Mouse (Mus musculus) urinary bladder, adult 18-20 months (tissue): ENCODE measurements around the gene Drc3.
"Not testable (repeated sequence)": the region's sequence is repeated elsewhere in the genome, so short reads cannot be mapped to it uniquely, and the experiment has no call there.

Experiments
- DNase-seq, 2 experiments: peaks; one replicate each; pipeline ENCODE4 v3.0.0; 2022; ENCODE audit warnings: low spot score in 2 of 2, mixed read lengths in 2 of 2

Gene Drc3

GRCm38 (mm10) chr11:60391346-60391745 lies 38.2 kb downstream of the Drc3 start:
- no peak for DNase-seq

GRCm38 (mm10) chr11:60396546-60396945 lies 43.4 kb downstream of the Drc3 start:
- DNase-seq = no peak

DNA sequence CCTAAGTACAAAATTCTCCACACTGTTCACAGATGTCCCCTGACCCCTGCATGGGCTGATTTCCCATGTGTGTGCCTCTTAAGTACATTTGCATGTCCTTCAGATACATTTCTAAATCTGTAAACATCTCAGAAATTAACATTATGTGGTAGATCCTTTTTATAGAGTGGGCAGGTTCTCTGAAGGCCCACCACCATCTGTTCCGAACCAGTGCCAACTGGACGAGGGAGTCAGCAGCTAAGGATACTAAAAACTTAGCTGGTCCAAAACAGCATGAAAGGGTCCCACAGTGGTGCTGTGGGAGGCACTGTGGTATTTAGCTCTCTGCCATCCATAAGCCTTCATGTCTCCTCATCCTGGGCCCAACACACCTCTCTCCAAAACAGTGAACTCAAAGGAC lies 44.0 kb downstream of the Drc3 start:
- DNase-seq = no peak

DNA sequence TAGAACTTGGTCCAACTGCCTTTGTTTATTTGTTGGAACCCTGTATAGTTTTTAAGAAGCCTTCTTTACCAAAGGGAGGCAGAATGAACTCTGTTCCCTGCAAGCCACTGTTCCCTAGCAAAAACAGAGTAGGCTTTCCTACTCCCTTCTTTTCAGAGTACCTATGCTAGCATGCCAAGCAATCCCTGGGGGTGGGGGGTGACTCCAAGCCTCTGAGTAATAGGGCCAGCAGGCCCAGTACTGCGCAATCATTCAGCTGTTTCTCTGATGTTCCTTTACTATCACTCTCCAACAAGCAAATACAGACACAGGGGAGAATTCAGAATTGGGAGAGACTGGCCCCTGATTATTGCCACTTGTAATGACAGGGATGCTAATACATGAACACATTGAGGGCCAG lies 53.5 kb downstream of the Drc3 start:
- no peak for DNase-seq

DNA sequence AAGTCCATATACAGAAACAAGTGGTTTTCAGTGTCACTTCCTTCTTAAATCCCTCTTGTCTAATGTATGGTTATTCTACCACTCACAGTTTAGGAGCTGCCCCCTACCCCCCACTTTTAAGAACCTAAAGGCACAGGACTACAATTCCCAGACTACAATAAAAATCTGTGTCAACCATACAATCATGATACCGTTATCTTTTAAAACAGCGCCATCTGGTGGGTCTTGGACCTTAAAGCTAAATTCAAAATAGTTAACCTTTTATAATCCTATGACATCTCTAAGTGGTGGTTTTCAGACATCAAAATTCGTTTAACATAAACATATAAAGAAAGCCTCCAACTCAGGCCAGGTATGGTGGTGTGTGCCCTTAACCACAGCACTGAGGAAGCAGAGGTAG lies 59.0 kb downstream of the Drc3 start:
- DNase-seq = peak; percentile 26 to 28

DNA sequence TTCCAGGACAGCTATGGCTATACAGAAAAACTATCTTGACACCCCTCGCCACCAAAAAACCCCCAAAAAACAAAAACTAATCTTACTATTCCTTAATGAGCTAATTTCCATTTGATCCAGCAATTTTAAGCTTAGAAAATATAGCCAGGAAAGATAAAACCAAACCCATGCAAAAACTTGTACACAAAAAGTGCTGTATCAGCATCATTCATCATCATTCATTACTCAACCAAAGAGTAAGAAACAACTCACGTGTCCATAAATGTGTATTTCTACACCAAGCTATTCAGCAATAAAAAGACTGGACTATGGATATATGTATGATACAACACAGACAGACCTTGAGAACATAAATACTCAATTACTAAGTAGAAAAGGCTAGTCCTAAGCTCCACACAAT lies 59.8 kb downstream of the Drc3 start:
- DNase-seq = no peak

DNA sequence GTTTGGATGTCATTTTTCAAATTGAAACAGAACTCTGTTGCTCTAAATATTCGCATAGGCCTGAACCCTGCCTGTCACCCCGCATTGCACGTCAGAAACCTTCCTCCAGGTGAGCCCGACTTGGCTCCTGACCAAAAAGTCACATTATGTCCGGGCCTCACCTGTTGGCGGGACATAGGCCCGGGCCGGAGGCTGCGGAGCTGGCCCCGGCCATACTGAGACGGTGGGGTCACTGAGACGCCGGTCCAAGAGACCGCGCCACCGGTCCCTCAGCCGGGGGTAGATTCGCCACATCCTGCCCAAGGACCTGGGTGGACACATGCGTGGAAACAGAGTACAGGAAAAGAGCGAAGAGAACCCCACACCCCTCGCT lies 63.4 kb downstream of the Drc3 start:
- DNase-seq = no peak

DNA sequence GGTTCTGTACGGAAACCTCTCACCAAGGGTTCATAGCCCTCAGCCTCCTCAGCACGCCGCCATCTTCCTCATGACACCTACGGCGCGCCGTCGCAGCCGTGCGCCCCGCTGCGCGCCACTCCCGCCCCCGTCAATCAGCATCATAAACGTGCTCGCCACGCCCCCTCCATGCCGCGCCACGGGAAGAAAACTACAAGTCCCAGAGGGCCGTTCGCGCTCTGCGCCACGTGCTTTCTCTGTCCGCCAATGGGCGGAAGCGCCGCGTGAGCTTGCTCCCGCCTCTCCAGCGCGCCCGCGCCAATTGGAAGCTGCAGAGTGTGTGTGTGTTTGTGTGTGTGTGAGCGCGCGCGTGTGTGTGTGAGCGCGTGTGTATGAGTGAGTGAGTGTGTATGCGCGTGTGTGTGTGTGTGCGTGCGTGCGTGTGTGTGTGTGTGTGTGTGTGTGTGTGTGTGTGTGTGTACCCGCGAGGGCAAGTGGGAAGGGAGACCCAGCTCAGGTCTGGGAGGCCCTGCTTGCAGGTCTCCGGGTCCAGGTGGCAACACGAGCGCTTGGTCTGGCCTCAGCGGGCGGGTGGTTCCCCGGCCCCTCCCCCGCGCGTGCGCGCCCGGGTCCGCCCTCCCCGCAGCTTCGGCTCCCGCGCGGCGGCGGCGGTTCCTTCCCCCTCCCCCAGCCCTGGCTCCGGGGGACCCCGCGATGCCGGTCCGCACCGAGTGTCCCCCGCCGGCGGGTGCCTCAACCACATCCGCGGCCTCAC lies 64.0 kb downstream of the Drc3 start, which contains the start of gene Gid4:
Gid4 (plus strand) TSS at position 183 of the 754 bp plus-strand sequence.
- peak; percentile 97 to 98 for DNase-seq

- DNase-seq = peak in 1 of 2 experiments; percentile 4
These were observed 64.8 kb downstream of the Drc3 start, which contains the start of gene Atpaf2 for GRCm38 (mm10) chr11:60417717-60418472. TSS of gene Atpaf2 (minus strand) at chr11:60418457.

GRCm38 (mm10) chr11:60418473-60418803 lies 65.3 kb downstream of the Drc3 start:
- DNase-seq = no peak

DNA sequence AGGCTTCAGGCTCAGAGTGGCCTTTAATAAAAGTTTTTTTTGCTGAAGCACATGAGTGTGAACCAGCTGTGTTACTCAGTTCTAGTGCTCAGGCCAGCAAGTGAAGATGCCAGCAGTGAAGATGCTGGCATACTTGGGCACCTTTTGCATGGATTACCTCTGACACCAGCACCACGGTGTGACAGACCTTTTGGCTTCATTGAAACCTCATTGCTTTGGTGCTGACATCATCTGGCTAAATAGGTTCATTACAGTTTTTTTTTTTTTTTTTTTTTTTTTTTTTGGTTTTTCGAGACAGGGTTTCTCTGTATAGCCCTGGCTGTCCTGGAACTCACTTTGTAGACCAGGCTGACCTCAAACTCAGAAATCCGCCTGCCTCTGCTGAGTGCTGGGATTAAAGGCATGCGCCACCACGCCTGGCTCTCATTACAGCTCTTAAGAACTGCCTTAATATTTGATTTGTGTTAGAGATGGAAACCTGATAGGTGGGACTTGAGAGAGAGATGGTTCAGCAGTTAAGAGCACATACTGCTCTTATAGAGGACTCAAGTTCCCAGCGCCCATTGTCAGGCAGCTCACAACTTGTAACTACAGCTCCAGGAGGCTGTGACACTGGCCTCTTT lies 69.0 kb downstream of the Drc3 start:
- no peak for DNase-seq

DNA sequence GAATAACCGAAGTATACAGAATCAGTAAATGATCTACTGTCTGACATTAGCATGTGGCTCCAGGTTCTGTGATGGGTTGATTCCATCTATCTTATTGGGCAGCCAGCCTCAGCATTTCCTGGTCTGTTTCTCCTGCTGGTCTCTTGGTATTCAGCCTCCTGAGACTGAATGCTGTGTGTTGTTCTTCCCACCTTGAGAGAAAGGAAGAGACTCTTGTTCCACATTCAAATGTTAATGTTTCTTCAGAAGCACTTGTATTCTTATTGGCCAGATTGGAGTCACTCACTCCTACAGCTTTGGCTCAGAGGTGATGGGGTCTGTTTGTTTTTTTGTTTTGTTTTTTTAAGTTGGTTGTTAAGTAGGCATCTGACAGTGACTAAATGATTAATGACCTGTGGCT lies 69.9 kb downstream of the Drc3 start:
- no peak for DNase-seq

GRCm38 (mm10) chr11:60426417-60426816 lies 73.3 kb downstream of the Drc3 start:
- no peak for DNase-seq

- no peak for DNase-seq
These were observed 74.5 kb downstream of the Drc3 start for GRCm38 (mm10) chr11:60427628-60428027.

- no peak for DNase-seq
These were observed 80.4 kb downstream of the Drc3 start for GRCm38 (mm10) chr11:60433501-60433900.

DNA sequence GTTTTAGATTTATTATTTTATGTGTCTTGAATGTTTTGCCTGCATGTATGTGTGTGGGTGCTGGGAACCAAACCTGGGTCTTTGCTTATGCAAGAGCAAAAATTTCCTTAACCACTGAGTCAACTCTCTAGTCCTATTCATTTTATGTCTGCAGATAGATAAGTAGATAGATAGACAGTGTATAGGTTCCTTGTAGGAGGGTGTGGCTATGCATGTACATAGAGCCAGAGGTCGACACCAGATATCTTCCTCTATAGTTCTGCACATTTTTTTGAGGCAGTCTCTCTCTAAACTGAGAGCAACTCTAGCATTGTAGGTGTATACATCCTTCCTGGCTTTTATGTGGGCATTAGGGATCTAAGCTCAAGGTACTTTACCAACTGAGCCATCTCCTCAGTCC lies 82.0 kb downstream of the Drc3 start:
- no peak for DNase-seq

DNA sequence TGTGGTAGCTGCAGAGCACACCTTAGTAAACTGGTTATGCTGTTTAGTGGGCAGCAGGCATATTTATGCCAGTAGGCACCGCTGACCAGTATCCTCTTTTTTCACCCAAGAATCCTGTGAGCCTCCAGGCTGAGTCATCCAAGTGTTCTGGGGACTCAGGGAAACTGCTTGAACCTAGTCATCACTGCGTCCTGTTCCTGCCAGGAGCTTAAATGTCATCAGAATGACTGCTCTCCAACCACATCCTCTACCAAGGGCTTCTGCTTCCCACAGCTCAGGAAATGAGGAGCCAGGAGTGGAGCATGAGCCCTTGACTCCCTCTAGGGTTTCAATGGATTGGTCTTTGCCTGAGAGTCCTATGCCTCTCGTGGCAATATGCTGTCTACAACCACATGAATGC lies 83.5 kb downstream of the Drc3 start:
- DNase-seq = no peak

- not testable (repeated sequence) for DNase-seq
These were observed 86.5 kb downstream of the Drc3 start for GRCm38 (mm10) chr11:60439621-60440020.

GRCm38 (mm10) chr11:60440176-60440575 lies 87.0 kb downstream of the Drc3 start:
- DNase-seq = no peak

DNA sequence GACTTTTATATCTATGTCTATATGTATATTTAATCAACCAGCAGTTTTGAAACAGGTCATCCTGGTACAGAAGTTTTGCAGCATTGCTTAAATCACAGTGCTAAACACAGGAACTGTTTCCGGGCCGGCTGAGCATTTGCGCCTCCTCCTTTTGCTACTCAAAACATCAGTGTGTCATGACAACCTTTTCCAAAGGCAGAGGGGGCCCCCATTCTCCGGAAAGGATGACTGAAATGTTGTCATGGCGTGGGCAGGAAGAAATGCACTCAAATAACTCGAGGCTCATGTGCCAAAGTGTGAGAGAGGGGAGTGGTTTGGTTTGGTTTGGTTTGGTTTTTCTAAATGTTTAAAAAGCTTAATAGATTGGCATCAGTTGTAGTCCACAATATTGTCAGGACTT lies 89.8 kb downstream of the Drc3 start:
- DNase-seq = no peak
